Mouse (Mus musculus) heart, embryonic 11.5 days (tissue): ENCODE measurements around the gene Fam43b. TPM values are rescaled to one million over a fixed set of nuclear protein-coding genes. Genes with fewer than 3 reads are reported as not detected.
"Not testable (repeated sequence)": the region's sequence is repeated elsewhere in the genome, so short reads cannot be mapped to it uniquely, and the experiment has no call there.

ENCODE experiments used
- ATAC-seq: fragments of 200-750 bp; cut with Nextera tagmentation; replicated peaks from 2 replicates; pipeline ENCODE4 v1.8.0; 2017; ENCODE audit warnings: moderate library complexity; ENCODE audit not compliant: insufficient number of reproducible peaks, low FRiP score, low TSS enrichment
- H3K27ac ChIP-seq: fragments of 300-500 bp; sonication (generic); 2 replicates; pipeline ENCODE4 v1.5.1; 2014; ENCODE audit warnings: mild to moderate bottlenecking, low read depth, low read length
- H3K27me3 ChIP-seq: fragments of 300-500 bp; sonication (generic); 2 replicates; pipeline ENCODE4 v1.6.1; 2014; ENCODE audit warnings: mild to moderate bottlenecking, low read length, mixed read lengths; ENCODE audit not compliant: control insufficient read depth, insufficient read depth
- H3K36me3 ChIP-seq: fragments of 300-500 bp; sonication (generic); 2 replicates; pipeline ENCODE4 v1.6.1; 2014; ENCODE audit warnings: mild to moderate bottlenecking, low read length, moderate library complexity, mixed read lengths; ENCODE audit not compliant: control insufficient read depth, insufficient read depth
- H3K4me1 ChIP-seq: fragments of 300-500 bp; sonication (generic); 2 replicates; pipeline ENCODE4 v1.6.1; 2014; ENCODE audit warnings: low read length; ENCODE audit not compliant: control insufficient read depth, insufficient read depth
- H3K4me2 ChIP-seq: fragments of 300-500 bp; sonication (generic); 2 replicates; pipeline ENCODE4 v1.6.1; 2014; ENCODE audit warnings: mild to moderate bottlenecking, moderate library complexity
- H3K4me3 ChIP-seq: fragments of 300-500 bp; sonication (generic); 2 replicates; pipeline ENCODE4 v1.5.1; 2014; ENCODE audit warnings: low read depth, low read length
- H3K9ac ChIP-seq: fragments of 300-500 bp; sonication (generic); 2 replicates; pipeline ENCODE4 v1.6.1; 2014; ENCODE audit warnings: mild to moderate bottlenecking, low read depth, low read length, moderate library complexity
- H3K9me3 ChIP-seq: fragments of 300-500 bp; sonication (generic); replicated peaks from 2 replicates; pipeline ENCODE4 v1.6.1; 2016; ENCODE audit warnings: low read length; ENCODE audit not compliant: control insufficient read depth
- WGBS: fragments of 180-500 bp; shearing (Covaris S2); extraction: QIAGEN DNeasy Blood & Tissue Kit; methylation state at CpG from one replicate; pipeline ENCODE4 v1.1.7; 2014; ENCODE audit not compliant: insufficient replicate concordance; 5-methylcytosine and 5-hydroxymethylcytosine counted together
- polyA plus RNA-seq: library from polyadenylated mRNA; unstranded; fragments of >200 nt; fragmentation: Nextera tagmentation; extraction: Ambion mirVana; gene quantifications from 2 replicates; pipeline ENCODE4 v1.2.1, GENCODE M21; 2014

The Fam43b gene
- polyA plus RNA-seq: 0.07 TPM in 1 of 2 replicates, not detected in the other

GRCm38 (mm10) chr4:138395971-138396645 lies at the start of gene Fam43b:
Gene Fam43b (minus strand): TSS chr4:138396528.
- peaks cover 72% of the 10 kb centered on the region for H3K27me3 ChIP-seq
- no peak within 1 kb of the TSS for H3K9ac ChIP-seq
- no peak within 1 kb of the TSS for H3K27ac ChIP-seq
- H3K4me3 ChIP-seq: peak within 1 kb of the TSS; percentile 29
- no peaks in the 10 kb centered on the region for H3K9me3 ChIP-seq
- H3K36me3 ChIP-seq: no peaks in the 10 kb centered on the region
- peaks cover 11% of the 10 kb centered on the region for H3K4me1 ChIP-seq
- WGBS: 1% methylated on average over 42 of the region's 46 CpGs
- ATAC-seq: no peak
- H3K4me2 ChIP-seq: peak within 1 kb of the TSS; percentile 73

GRCm38 (mm10) chr4:138444941-138445340 lies 48.6 kb upstream of the Fam43b start:
- Histone ChIP-seq H3K4me1 (no peaks in the 10 kb centered on the region), H3K4me3 (no peak overlapping the region), H3K4me2 (no peak overlapping the region), H3K9ac (no peak overlapping the region), H3K27me3 (peaks cover 27% of the 10 kb centered on the region), H3K27ac (no peak overlapping the region), H3K9me3 (no peaks in the 10 kb centered on the region), H3K36me3 (peaks cover 3% of the 10 kb centered on the region; the same call in 1 of the 2 replicates)
- 30% methylated on average over 5 of the region's 5 CpGs for WGBS
- no peak for ATAC-seq

GRCm38 (mm10) chr4:138440062-138440461 lies 43.7 kb upstream of the Fam43b start:
- Histone ChIP-seq H3K27ac (no peak overlapping the region), H3K9ac (no peak overlapping the region), H3K36me3 (peaks cover 22% of the 10 kb centered on the region), H3K4me1 (peaks cover 5% of the 10 kb centered on the region), H3K4me2 (no peak overlapping the region), H3K27me3 (peaks cover 5% of the 10 kb centered on the region), H3K9me3 (no peaks in the 10 kb centered on the region), H3K4me3 (no peak overlapping the region)
- WGBS: 63% methylated on average over 3 of the region's 3 CpGs
- no peak for ATAC-seq

GRCm38 (mm10) chr4:138434347-138435316 lies 38.3 kb upstream of the Fam43b start, which contains the start of gene Mul1:
Gene Mul1 (plus strand): TSS chr4:138434671.
- H3K27me3 ChIP-seq: peaks cover 6% of the 10 kb centered on the region; the same call in 1 of the 2 replicates
- peaks cover 18% of the 10 kb centered on the region for H3K36me3 ChIP-seq
- peaks cover 6% of the 10 kb centered on the region for H3K4me1 ChIP-seq
- H3K9me3 ChIP-seq: no peaks in the 10 kb centered on the region
- WGBS: under 1% methylated on average over 64 of the region's 64 CpGs
- peak within 1 kb of the TSS; percentile 46 for H3K27ac ChIP-seq
- H3K4me2 ChIP-seq: peak within 1 kb of the TSS; percentile 95
- peak; percentile 86 for ATAC-seq
- H3K9ac ChIP-seq: peak within 1 kb of the TSS; percentile 84
- H3K4me3 ChIP-seq: peak within 1 kb of the TSS; percentile 98

- Histone ChIP-seq H3K36me3 (0 out of 2 replicates have a peak, but pooled peaks cover 3% of the 10 kb centered on the region), H3K9ac (no peak overlapping the region), H3K27me3 (peaks cover 6% of the 10 kb centered on the region; the same call in 1 of the 2 replicates), H3K9me3 (no peaks in the 10 kb centered on the region), H3K4me1 (peaks cover 6% of the 10 kb centered on the region), H3K4me3 (no peak overlapping the region), H3K27ac (no peak overlapping the region), H3K4me2 (no peak overlapping the region)
- WGBS: 49% methylated on average over 8 of the region's 8 CpGs
- ATAC-seq: no peak
Measured at GRCm38 (mm10) chr4:138431340-138431739, 35.0 kb upstream of the Fam43b start.

GRCm38 (mm10) chr4:138429778-138430177 lies 33.5 kb upstream of the Fam43b start:
- Histone ChIP-seq H3K4me2 (no peak overlapping the region), H3K27ac (no peak overlapping the region), H3K9ac (no peak overlapping the region), H3K4me3 (no peak overlapping the region), H3K36me3 (no peaks in the 10 kb centered on the region), H3K27me3 (peaks cover 6% of the 10 kb centered on the region; the same call in 1 of the 2 replicates), H3K9me3 (no peaks in the 10 kb centered on the region), H3K4me1 (no peaks in the 10 kb centered on the region)
- no peak for ATAC-seq
- 35% methylated on average over 3 of the region's 3 CpGs for WGBS

GRCm38 (mm10) chr4:138426778-138427705 lies 30.7 kb upstream of the Fam43b start:
- ATAC-seq: no peak
- Histone ChIP-seq H3K4me3 (no peak overlapping the region), H3K27me3 (peaks cover 3% of the 10 kb centered on the region; the same call in 1 of the 2 replicates), H3K4me2 (no peak overlapping the region), H3K27ac (no peak overlapping the region), H3K36me3 (no peaks in the 10 kb centered on the region), H3K4me1 (no peaks in the 10 kb centered on the region), H3K9me3 (no peaks in the 10 kb centered on the region), H3K9ac (no peak overlapping the region)
- WGBS: 41% methylated on average over 22 of the region's 22 CpGs

- not testable (repeated sequence) for H3K9ac ChIP-seq, H3K27ac ChIP-seq, ATAC-seq, H3K4me2 ChIP-seq, H3K4me3 ChIP-seq, H3K27me3 ChIP-seq, H3K36me3 ChIP-seq, H3K9me3 ChIP-seq, H3K4me1 ChIP-seq
- 81% methylated on average over 14 of the region's 14 CpGs for WGBS
Measured at GRCm38 (mm10) chr4:138425604-138426003, 29.3 kb upstream of the Fam43b start.
